Mouse (Mus musculus): ENCODE measurements around the gene Hmcn1. TPM values are rescaled to one million over a fixed set of nuclear protein-coding genes. Genes with fewer than 3 reads are reported as not detected.
A peak's percentile ranks its signal among the peaks of the same experiment; 100 is the strongest.

The Hmcn1 gene
- total and polyA plus RNA-seq, 3 experiments: 0.33 TPM; not detected in 2

GRCm38 (mm10) chr1:150943601-150944000, 49.6 kb downstream of the Hmcn1 start:
- no peak for TF ChIP-seq CTCF (IDR thresholded peaks at IDR 0.05; ENCODE audit: low read depth, low read length)
- ATAC-seq (ENCODE audit: extremely low read depth, insufficient number of reproducible peaks, low FRiP score, poor library complexity, severe bottlenecking) (no peak), DNase-seq (ENCODE audit: low spot score) (no peak)
- Histone ChIP-seq H3K4me1 (ENCODE audit: insufficient read depth, low read depth, low read length) (no peaks in the 10 kb centered on the region), H3K36me3 (replicated peaks) (no peaks in the 10 kb centered on the region), H3K4me3 (ENCODE audit: low read depth, low read length) (no peak overlapping the region), H3K9me3 (replicated peaks) (no peaks in the 10 kb centered on the region), H3K27me3 (ENCODE audit: insufficient read depth, low read length) (peaks cover 12% of the 10 kb centered on the region)

- DNase-seq (ENCODE audit: low spot score): no peak
- H3K4me3 ChIP-seq (ENCODE audit: low read depth, low read length): no peak overlapping the region
- no peaks in the 10 kb centered on the region for H3K36me3 ChIP-seq (replicated peaks)
- ATAC-seq (ENCODE audit: extremely low read depth, insufficient number of reproducible peaks, low FRiP score, poor library complexity, severe bottlenecking): no peak
- H3K27me3 ChIP-seq (ENCODE audit: insufficient read depth, low read length): peaks cover 12% of the 10 kb centered on the region
- no peak for TF ChIP-seq CTCF (IDR thresholded peaks at IDR 0.05; ENCODE audit: low read depth, low read length)
- TF ChIP-seq GATA2 (IDR thresholded peaks at IDR 0.05; ENCODE audit: borderline replicate concordance, low read depth, low read length): no peak
- no peak for TF ChIP-seq GATA1 (IDR thresholded peaks at IDR 0.05; ENCODE audit: borderline replicate concordance, low read length)
- no peak for TF ChIP-seq POLR2AphosphoS5 (IDR thresholded peaks at IDR 0.05; ENCODE audit: insufficient replicate concordance, low read depth, low read length)
- no peak for TF ChIP-seq TAL1 (conservative IDR thresholded peaks at IDR 0.05; ENCODE audit: low read depth, low read length)
- no peaks in the 10 kb centered on the region for H3K9me3 ChIP-seq (replicated peaks)
- no peaks in the 10 kb centered on the region for H3K4me1 ChIP-seq (ENCODE audit: insufficient read depth, low read depth, low read length)
Measured at GRCm38 (mm10) chr1:150942143-150942542, 51.1 kb downstream of the Hmcn1 start.

GRCm38 (mm10) chr1:150936821-150937220, 56.4 kb downstream of the Hmcn1 start:
- no peaks in the 10 kb centered on the region for H3K36me3 ChIP-seq (replicated peaks)
- H3K27me3 ChIP-seq (ENCODE audit: insufficient read depth, low read length): peaks cover 9% of the 10 kb centered on the region
- ATAC-seq (ENCODE audit: extremely low read depth, insufficient number of reproducible peaks, low FRiP score, poor library complexity, severe bottlenecking) (no peak), DNase-seq (ENCODE audit: low spot score) (no peak)
- H3K4me3 ChIP-seq (ENCODE audit: low read depth, low read length): no peak overlapping the region
- H3K4me1 ChIP-seq (ENCODE audit: insufficient read depth, low read depth, low read length): no peaks in the 10 kb centered on the region
- no peak for TF ChIP-seq CTCF (IDR thresholded peaks at IDR 0.05; ENCODE audit: low read depth, low read length)
- no peak for TF ChIP-seq GATA1 (IDR thresholded peaks at IDR 0.05; ENCODE audit: borderline replicate concordance, low read length)
- no peak for TF ChIP-seq TAL1 (conservative IDR thresholded peaks at IDR 0.05; ENCODE audit: low read depth, low read length)
- no peak for TF ChIP-seq GATA2 (IDR thresholded peaks at IDR 0.05; ENCODE audit: borderline replicate concordance, low read depth, low read length)
- no peak for TF ChIP-seq POLR2AphosphoS5 (IDR thresholded peaks at IDR 0.05; ENCODE audit: insufficient replicate concordance, low read depth, low read length)
- no peaks in the 10 kb centered on the region for H3K9me3 ChIP-seq (replicated peaks)

- no peak for ATAC-seq (ENCODE audit: extremely low read depth, insufficient number of reproducible peaks, low FRiP score, poor library complexity, severe bottlenecking)
- Histone ChIP-seq H3K36me3 (replicated peaks) (no peaks in the 10 kb centered on the region), H3K27me3 (ENCODE audit: insufficient read depth, low read length) (peaks cover 5% of the 10 kb centered on the region), H3K4me3 (ENCODE audit: low read depth, low read length) (no peak overlapping the region), H3K4me1 (ENCODE audit: insufficient read depth, low read depth, low read length) (no peaks in the 10 kb centered on the region), H3K9me3 (replicated peaks) (no peaks in the 10 kb centered on the region)
- TF ChIP-seq POLR2AphosphoS5 (IDR thresholded peaks at IDR 0.05; ENCODE audit: insufficient replicate concordance, low read depth, low read length): no peak
- TF ChIP-seq GATA1 (IDR thresholded peaks at IDR 0.05; ENCODE audit: borderline replicate concordance, low read length): no peak
- TF ChIP-seq TAL1 (conservative IDR thresholded peaks at IDR 0.05; ENCODE audit: low read depth, low read length): no peak
- no peak for TF ChIP-seq GATA2 (IDR thresholded peaks at IDR 0.05; ENCODE audit: borderline replicate concordance, low read depth, low read length)
- TF ChIP-seq CTCF (IDR thresholded peaks at IDR 0.05; ENCODE audit: low read depth, low read length): no peak
- no peak for DNase-seq (ENCODE audit: low spot score)
Measured at GRCm38 (mm10) chr1:150933616-150934015, 59.6 kb downstream of the Hmcn1 start.

- Histone ChIP-seq H3K36me3 (replicated peaks) (no peaks in the 10 kb centered on the region), H3K4me1 (ENCODE audit: insufficient read depth, low read depth, low read length) (no peaks in the 10 kb centered on the region; the same call in 1 of the 2 replicates), H3K4me3 (ENCODE audit: low read depth, low read length) (no peak overlapping the region), H3K27me3 (ENCODE audit: insufficient read depth, low read length) (0 out of 2 replicates have a peak, but pooled peaks cover 3% of the 10 kb centered on the region), H3K9me3 (replicated peaks) (no peaks in the 10 kb centered on the region)
- ATAC-seq (ENCODE audit: extremely low read depth, insufficient number of reproducible peaks, low FRiP score, poor library complexity, severe bottlenecking) (no peak), DNase-seq (ENCODE audit: low spot score) (no peak)
- TF ChIP-seq TAL1 (conservative IDR thresholded peaks at IDR 0.05; ENCODE audit: low read depth, low read length) (no peak), CTCF (IDR thresholded peaks at IDR 0.05; ENCODE audit: low read depth, low read length) (no peak), GATA1 (IDR thresholded peaks at IDR 0.05; ENCODE audit: borderline replicate concordance, low read length) (no peak), POLR2AphosphoS5 (IDR thresholded peaks at IDR 0.05; ENCODE audit: insufficient replicate concordance, low read depth, low read length) (no peak), GATA2 (IDR thresholded peaks at IDR 0.05; ENCODE audit: borderline replicate concordance, low read depth, low read length) (no peak)
Measured at GRCm38 (mm10) chr1:150920860-150921259, 72.4 kb downstream of the Hmcn1 start.

- Histone ChIP-seq H3K4me1 (ENCODE audit: insufficient read depth, low read depth, low read length) (no peaks in the 10 kb centered on the region; the same call in 1 of the 2 replicates), H3K36me3 (replicated peaks) (no peaks in the 10 kb centered on the region), H3K9me3 (replicated peaks) (no peaks in the 10 kb centered on the region), H3K27me3 (ENCODE audit: insufficient read depth, low read length) (0 out of 2 replicates have a peak, but pooled peaks cover 3% of the 10 kb centered on the region), H3K4me3 (ENCODE audit: low read depth, low read length) (no peak overlapping the region)
- peak; percentile 39 for DNase-seq (ENCODE audit: low spot score)
- no peak for ATAC-seq (ENCODE audit: extremely low read depth, insufficient number of reproducible peaks, low FRiP score, poor library complexity, severe bottlenecking)
- TF ChIP-seq CTCF (IDR thresholded peaks at IDR 0.05; ENCODE audit: low read depth, low read length) (peak; percentile 48), GATA2 (IDR thresholded peaks at IDR 0.05; ENCODE audit: borderline replicate concordance, low read depth, low read length) (no peak), POLR2AphosphoS5 (IDR thresholded peaks at IDR 0.05; ENCODE audit: insufficient replicate concordance, low read depth, low read length) (no peak)
Measured at GRCm38 (mm10) chr1:150920276-150920675, 73.0 kb downstream of the Hmcn1 start.

- H3K9me3 ChIP-seq (replicated peaks): no peaks in the 10 kb centered on the region
- no peaks in the 10 kb centered on the region for H3K27me3 ChIP-seq (ENCODE audit: insufficient read depth, low read length)
- H3K36me3 ChIP-seq (replicated peaks): no peaks in the 10 kb centered on the region
- no peak overlapping the region for H3K4me3 ChIP-seq (ENCODE audit: low read depth, low read length)
- H3K4me1 ChIP-seq (ENCODE audit: insufficient read depth, low read depth, low read length): peaks cover 2% of the 10 kb centered on the region; the same call in 1 of the 2 replicates
- no peak for DNase-seq (ENCODE audit: low spot score)
- TF ChIP-seq CTCF (IDR thresholded peaks at IDR 0.05; ENCODE audit: low read depth, low read length) (no peak), GATA1 (IDR thresholded peaks at IDR 0.05; ENCODE audit: borderline replicate concordance, low read length) (no peak), GATA2 (IDR thresholded peaks at IDR 0.05; ENCODE audit: borderline replicate concordance, low read depth, low read length) (no peak), TAL1 (conservative IDR thresholded peaks at IDR 0.05; ENCODE audit: low read depth, low read length) (no peak), POLR2AphosphoS5 (IDR thresholded peaks at IDR 0.05; ENCODE audit: insufficient replicate concordance, low read depth, low read length) (no peak)
- ATAC-seq (ENCODE audit: extremely low read depth, insufficient number of reproducible peaks, low FRiP score, poor library complexity, severe bottlenecking): no peak
Measured at GRCm38 (mm10) chr1:150914936-150915335, 78.3 kb downstream of the Hmcn1 start.
